Mouse (Mus musculus): ENCODE results near the gene Cdadc1. TPM values are rescaled to one million over a fixed set of nuclear protein-coding genes. Genes with fewer than 3 reads are reported as not detected.
A peak's percentile ranks its signal among the peaks of the same experiment; 100 is the strongest.

Gene Cdadc1
- polyA plus RNA-seq, 1 experiment from 2014 or later = 32.5 TPM

GRCm38 (mm10) chr14:59607021-59607420 is 9.3 kb upstream of the Cdadc1 start:
- Histone ChIP-seq H3K4me1 (no peaks in the 10 kb centered on the region), H3K9ac (no peak overlapping the region), H3K4me2 (replicated peaks) (no peak overlapping the region), H3K27ac (replicated peaks) (no peak overlapping the region), H3K36me3 (no peaks in the 10 kb centered on the region), H3K27me3 (no peaks in the 10 kb centered on the region), H3K9me3 (replicated peaks) (no peaks in the 10 kb centered on the region), H3K4me3 (replicated peaks) (no peak overlapping the region)
- no peak for ATAC-seq (ENCODE audit: insufficient number of reproducible peaks, low FRiP score, low TSS enrichment, low read depth)
- WGBS = 31% methylated on average over 3 of the region's 3 CpGs

GRCm38 (mm10) chr14:59605671-59606353 is 8.1 kb upstream of the Cdadc1 start:
- no peaks in the 10 kb centered on the region for H3K36me3 ChIP-seq
- no peaks in the 10 kb centered on the region for H3K27me3 ChIP-seq
- 8% methylated on average over 5 of the region's 5 CpGs for WGBS
- no peak overlapping the region for H3K27ac ChIP-seq (replicated peaks)
- H3K4me2 ChIP-seq (replicated peaks) = no peak overlapping the region
- H3K9ac ChIP-seq = no peak overlapping the region
- H3K4me3 ChIP-seq (replicated peaks) = no peak overlapping the region
- no peaks in the 10 kb centered on the region for H3K4me1 ChIP-seq
- no peaks in the 10 kb centered on the region for H3K9me3 ChIP-seq (replicated peaks)
- ATAC-seq (ENCODE audit: insufficient number of reproducible peaks, low FRiP score, low TSS enrichment, low read depth) = no peak

- Histone ChIP-seq H3K4me3 (replicated peaks) (no peak overlapping the region), H3K4me2 (replicated peaks) (no peak overlapping the region), H3K9ac (no peak overlapping the region), H3K27me3 (no peaks in the 10 kb centered on the region), H3K27ac (replicated peaks) (no peak overlapping the region), H3K9me3 (replicated peaks) (no peaks in the 10 kb centered on the region), H3K36me3 (no peaks in the 10 kb centered on the region), H3K4me1 (no peaks in the 10 kb centered on the region)
- WGBS = 71% methylated on average over 5 of the region's 5 CpGs
- ATAC-seq (ENCODE audit: insufficient number of reproducible peaks, low FRiP score, low TSS enrichment, low read depth) = no peak
These were observed 6.4 kb upstream of the Cdadc1 start for GRCm38 (mm10) chr14:59604002-59604645.

GRCm38 (mm10) chr14:59598260-59598627 is 485 bp upstream of the Cdadc1 start:
- Histone ChIP-seq H3K9ac (peak overlapping the region; percentile 84), H3K4me2 (replicated peaks) (peak overlapping the region; percentile 82), H3K27ac (replicated peaks) (peak overlapping the region; percentile 25; the same call in 1 of the 2 replicates), H3K9me3 (replicated peaks) (no peaks in the 10 kb centered on the region), H3K36me3 (peaks cover 5% of the 10 kb centered on the region; the same call in 1 of the 2 replicates), H3K4me3 (replicated peaks) (peak overlapping the region; percentile 95), H3K4me1 (peaks cover 12% of the 10 kb centered on the region), H3K27me3 (no peaks in the 10 kb centered on the region)
- no peak for ATAC-seq (ENCODE audit: insufficient number of reproducible peaks, low FRiP score, low TSS enrichment, low read depth)
- 3% methylated on average over 8 of the region's 8 CpGs for WGBS

GRCm38 (mm10) chr14:59594988-59595387 is 2.8 kb downstream of the Cdadc1 start:
- Histone ChIP-seq H3K9me3 (replicated peaks) (no peaks in the 10 kb centered on the region), H3K9ac (no peak overlapping the region), H3K4me1 (peaks cover 12% of the 10 kb centered on the region), H3K36me3 (peaks cover 16% of the 10 kb centered on the region), H3K4me3 (replicated peaks) (no peak overlapping the region), H3K27ac (replicated peaks) (no peak overlapping the region), H3K4me2 (replicated peaks) (no peak overlapping the region), H3K27me3 (no peaks in the 10 kb centered on the region)
- no peak for ATAC-seq (ENCODE audit: insufficient number of reproducible peaks, low FRiP score, low TSS enrichment, low read depth)
- 94% methylated on average over 3 of the region's 3 CpGs for WGBS

- Histone ChIP-seq H3K9me3 (replicated peaks) (no peaks in the 10 kb centered on the region), H3K4me3 (replicated peaks) (no peak overlapping the region), H3K36me3 (peaks cover 36% of the 10 kb centered on the region), H3K27me3 (no peaks in the 10 kb centered on the region), H3K9ac (no peak overlapping the region), H3K4me2 (replicated peaks) (no peak overlapping the region), H3K27ac (replicated peaks) (no peak overlapping the region), H3K4me1 (peaks cover 8% of the 10 kb centered on the region)
- ATAC-seq (ENCODE audit: insufficient number of reproducible peaks, low FRiP score, low TSS enrichment, low read depth) = no peak
- WGBS = 90% methylated on average over 3 of the region's 3 CpGs
These were observed 5.2 kb downstream of the Cdadc1 start for GRCm38 (mm10) chr14:59592593-59592992.

- peak; percentile 15; the same call in 1 of the 2 replicates for ATAC-seq (ENCODE audit: insufficient number of reproducible peaks, low FRiP score, low TSS enrichment, low read depth)
- Histone ChIP-seq H3K4me3 (replicated peaks) (no peak overlapping the region), H3K36me3 (peaks cover 36% of the 10 kb centered on the region), H3K9me3 (replicated peaks) (no peaks in the 10 kb centered on the region), H3K4me1 (peaks cover 4% of the 10 kb centered on the region), H3K27ac (replicated peaks) (no peak overlapping the region), H3K4me2 (replicated peaks) (no peak overlapping the region), H3K9ac (no peak overlapping the region), H3K27me3 (no peaks in the 10 kb centered on the region)
- WGBS = 71% methylated on average over 8 of the region's 8 CpGs
These were observed 5.9 kb downstream of the Cdadc1 start for GRCm38 (mm10) chr14:59591901-59592300.

- Histone ChIP-seq H3K4me2 (replicated peaks) (no peak overlapping the region), H3K9me3 (replicated peaks) (no peaks in the 10 kb centered on the region), H3K27ac (replicated peaks) (no peak overlapping the region), H3K4me1 (no peaks in the 10 kb centered on the region), H3K27me3 (no peaks in the 10 kb centered on the region), H3K36me3 (peaks cover 48% of the 10 kb centered on the region), H3K9ac (no peak overlapping the region), H3K4me3 (replicated peaks) (no peak overlapping the region)
- no peak for ATAC-seq (ENCODE audit: insufficient number of reproducible peaks, low FRiP score, low TSS enrichment, low read depth)
- WGBS = 61% methylated on average over 1 of the region's 1 CpGs
These were observed 7.1 kb downstream of the Cdadc1 start for GRCm38 (mm10) chr14:59590614-59591013.

- ATAC-seq (ENCODE audit: insufficient number of reproducible peaks, low FRiP score, low TSS enrichment, low read depth) = no peak
- H3K4me3 ChIP-seq (replicated peaks) = no peak overlapping the region
- H3K9ac ChIP-seq = no peak overlapping the region
- H3K9me3 ChIP-seq (replicated peaks) = no peaks in the 10 kb centered on the region
- H3K27me3 ChIP-seq = no peaks in the 10 kb centered on the region
- no peak overlapping the region for H3K4me2 ChIP-seq (replicated peaks)
- H3K27ac ChIP-seq (replicated peaks) = no peak overlapping the region
- H3K4me1 ChIP-seq = no peaks in the 10 kb centered on the region
- WGBS = 81% methylated on average over 5 of the region's 5 CpGs
- H3K36me3 ChIP-seq = peaks cover 32% of the 10 kb centered on the region; the same call in 1 of the 2 replicates
These were observed 21.4 kb downstream of the Cdadc1 start for GRCm38 (mm10) chr14:59576385-59576784.

GRCm38 (mm10) chr14:59566756-59567155 is 31.0 kb downstream of the Cdadc1 start:
- Histone ChIP-seq H3K9me3 (replicated peaks) (no peaks in the 10 kb centered on the region), H3K27ac (replicated peaks) (no peak overlapping the region), H3K27me3 (no peaks in the 10 kb centered on the region), H3K9ac (no peak overlapping the region), H3K4me3 (replicated peaks) (no peak overlapping the region), H3K36me3 (peaks cover 34% of the 10 kb centered on the region), H3K4me1 (no peaks in the 10 kb centered on the region), H3K4me2 (replicated peaks) (no peak overlapping the region)
- WGBS = 90% methylated on average over 6 of the region's 6 CpGs
- no peak for ATAC-seq (ENCODE audit: insufficient number of reproducible peaks, low FRiP score, low TSS enrichment, low read depth)

- Histone ChIP-seq H3K9me3 (replicated peaks) (no peaks in the 10 kb centered on the region), H3K4me3 (replicated peaks) (no peak overlapping the region), H3K4me1 (no peaks in the 10 kb centered on the region), H3K27ac (replicated peaks) (no peak overlapping the region), H3K4me2 (replicated peaks) (no peak overlapping the region), H3K27me3 (no peaks in the 10 kb centered on the region), H3K36me3 (no peaks in the 10 kb centered on the region), H3K9ac (no peak overlapping the region)
- WGBS = 38% methylated on average over 1 of the region's 1 CpGs
- ATAC-seq (ENCODE audit: insufficient number of reproducible peaks, low FRiP score, low TSS enrichment, low read depth) = no peak
These were observed 39.9 kb downstream of the Cdadc1 start for GRCm38 (mm10) chr14:59557886-59558285.

GRCm38 (mm10) chr14:59557071-59557470 is 40.7 kb downstream of the Cdadc1 start:
- no peak overlapping the region for H3K27ac ChIP-seq (replicated peaks)
- H3K4me1 ChIP-seq = no peaks in the 10 kb centered on the region
- 62% methylated on average over 4 of the region's 4 CpGs for WGBS
- no peak overlapping the region for H3K4me3 ChIP-seq (replicated peaks)
- H3K4me2 ChIP-seq (replicated peaks) = no peak overlapping the region
- no peaks in the 10 kb centered on the region for H3K9me3 ChIP-seq (replicated peaks)
- no peaks in the 10 kb centered on the region for H3K36me3 ChIP-seq
- H3K9ac ChIP-seq = no peak overlapping the region
- H3K27me3 ChIP-seq = no peaks in the 10 kb centered on the region
- ATAC-seq (ENCODE audit: insufficient number of reproducible peaks, low FRiP score, low TSS enrichment, low read depth) = no peak
